Mouse (Mus musculus) megakaryocyte, embryonic 14.5 days (primary cell): ENCODE results near the gene Slc6a16. TPM values are rescaled to one million over a fixed set of nuclear protein-coding genes. Genes with fewer than 3 reads are reported as not detected.
A peak's percentile ranks its signal among the peaks of the same experiment; 100 is the strongest.

Experiments
- H3K27me3 ChIP-seq: replicated peaks from 2 replicates; pipeline ENCODE3; 2012; ENCODE audit warnings: inconsistent platforms
- H3K36me3 ChIP-seq: replicated peaks from 2 replicates; pipeline ENCODE3; 2012; ENCODE audit warnings: low read length, inconsistent platforms, mixed read lengths
- H3K4me1 ChIP-seq: 2 replicates; pipeline ENCODE4 v1.6.1; 2012; ENCODE audit warnings: inconsistent platforms
- H3K4me3 ChIP-seq: replicated peaks from 2 replicates; pipeline ENCODE3; 2012; ENCODE audit warnings: moderate library complexity, mild to moderate bottlenecking, inconsistent platforms
- H3K9me3 ChIP-seq: 2 replicates; pipeline ENCODE4 v1.6.1; 2012; ENCODE audit warnings: inconsistent platforms
- FLI1 ChIP-seq: IDR thresholded peaks from 2 replicates; pipeline ENCODE4 v1.6.1; 2012; ENCODE audit warnings: low read length, inconsistent platforms, mixed read lengths
- GATA1 ChIP-seq: IDR thresholded peaks from 3 replicates; pipeline ENCODE4 v1.6.1; 2012; ENCODE audit warnings: mixed read lengths, low read length, inconsistent platforms, borderline replicate concordance
- polyA plus RNA-seq: library from polyadenylated mRNA; stranded (reverse); fragments of >175 nt; gene quantifications from 2 replicates; pipeline ENCODE4 v1.2.3, GENCODE M21; 2012; ENCODE audit warnings: low replicate concordance; ENCODE audit not compliant: insufficient read depth

Gene Slc6a16
- polyA plus RNA-seq, 1 experiment = not detected

- no peaks in the 10 kb centered on the region for H3K9me3 ChIP-seq
- no peak for TF ChIP-seq GATA1
- no peak for TF ChIP-seq FLI1
- H3K27me3 ChIP-seq = peaks cover 88% of the 10 kb centered on the region
- no peak overlapping the region for H3K4me3 ChIP-seq
- peaks cover 49% of the 10 kb centered on the region for H3K4me1 ChIP-seq
- H3K36me3 ChIP-seq = no peaks in the 10 kb centered on the region
Observed at GRCm38 (mm10) chr7:45198435-45198834, 42.5 kb upstream of the Slc6a16 start.

DNA sequence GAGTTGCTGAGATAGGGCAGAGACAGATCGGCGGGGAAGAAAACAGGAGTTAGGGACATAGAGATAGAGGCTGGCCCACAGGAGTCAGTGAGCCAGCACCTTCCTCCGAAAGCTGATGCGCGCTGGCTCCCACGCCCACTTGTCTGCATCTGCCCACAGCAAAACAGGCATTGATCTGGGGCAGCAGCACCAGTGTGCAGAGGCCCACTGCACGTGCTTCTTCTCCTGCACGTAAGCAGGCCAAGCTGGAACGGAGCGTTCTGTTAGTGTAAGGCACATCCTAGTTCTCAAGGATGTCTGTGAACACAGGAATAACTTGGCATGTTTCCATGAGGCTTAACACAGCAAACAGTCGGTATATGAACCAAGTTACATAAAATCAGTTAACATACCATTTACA is 41.9 kb upstream of the Slc6a16 start:
- no peak overlapping the region for H3K4me3 ChIP-seq
- peaks cover 88% of the 10 kb centered on the region for H3K27me3 ChIP-seq
- no peaks in the 10 kb centered on the region for H3K9me3 ChIP-seq
- no peak for TF ChIP-seq FLI1
- no peak for TF ChIP-seq GATA1
- no peaks in the 10 kb centered on the region for H3K36me3 ChIP-seq
- H3K4me1 ChIP-seq = peaks cover 44% of the 10 kb centered on the region

DNA sequence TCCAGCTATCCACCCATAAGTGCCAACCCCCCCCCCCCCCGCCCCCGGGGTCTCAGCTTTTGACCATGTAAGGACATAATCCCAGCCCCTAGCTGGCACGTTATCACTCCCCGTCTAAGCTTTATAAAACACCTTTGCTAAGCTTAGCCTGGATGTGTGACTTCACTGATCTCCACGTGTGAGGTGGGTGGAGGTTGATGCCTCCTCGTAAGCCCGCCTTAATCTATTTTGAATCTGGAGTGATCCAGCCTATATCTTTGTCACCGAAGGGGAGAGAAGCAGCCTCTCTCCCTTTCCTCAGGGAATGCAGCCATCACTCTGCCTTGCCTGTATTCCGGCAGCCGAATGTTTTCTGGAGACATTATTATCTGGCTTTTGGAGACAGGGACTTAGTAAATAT is 38.2 kb upstream of the Slc6a16 start:
- Histone ChIP-seq H3K4me3 (no peak overlapping the region), H3K9me3 (no peaks in the 10 kb centered on the region), H3K4me1 (peaks cover 31% of the 10 kb centered on the region), H3K36me3 (no peaks in the 10 kb centered on the region), H3K27me3 (peaks cover 76% of the 10 kb centered on the region)
- TF ChIP-seq GATA1 (no peak), FLI1 (no peak)

DNA sequence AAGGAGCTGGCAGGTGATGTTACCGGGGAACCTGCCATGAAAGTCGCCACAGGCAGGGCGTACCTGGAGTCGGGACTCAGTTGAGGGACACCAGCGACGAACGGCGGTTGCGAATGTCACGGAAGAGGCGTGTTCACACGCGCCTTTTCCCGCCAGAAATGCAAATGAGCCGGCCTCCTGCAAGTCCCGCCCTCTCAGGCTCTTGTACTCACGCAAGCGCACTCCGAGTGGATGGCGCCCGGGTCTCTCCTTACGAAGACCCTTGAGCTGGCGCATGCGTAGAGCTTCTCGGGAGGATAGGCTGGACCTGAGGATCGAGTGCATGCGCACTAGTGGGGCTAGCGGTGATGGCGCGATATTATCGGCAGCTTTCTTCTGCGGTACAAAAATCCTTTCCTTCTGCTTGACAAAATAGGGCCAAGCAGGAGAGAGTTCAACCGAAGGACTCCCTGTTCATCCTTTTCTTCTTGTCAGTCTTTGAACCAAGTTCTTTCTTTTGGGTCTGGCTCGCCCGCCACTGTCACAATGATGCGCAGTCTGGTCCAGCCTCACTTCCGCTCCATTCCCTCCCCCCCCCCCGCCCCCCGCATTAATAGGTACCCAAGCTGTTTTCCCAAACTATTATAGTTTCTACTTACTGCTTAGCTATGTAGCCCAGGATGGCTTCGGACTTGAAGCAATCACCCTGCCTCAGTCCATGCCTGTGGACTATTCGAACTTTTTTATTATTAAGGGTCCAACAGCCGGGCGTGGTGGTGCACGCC is 36.3 kb upstream of the Slc6a16 start, which contains the start of gene Ccdc155:
Ccdc155 (minus strand) TSS at position 513 of the 764 bp plus-strand sequence.
- Histone ChIP-seq H3K36me3 (no peaks in the 10 kb centered on the region), H3K4me1 (peaks cover 17% of the 10 kb centered on the region), H3K9me3 (0 out of 2 replicates have a peak, but pooled peaks cover 5% of the 10 kb centered on the region), H3K4me3 (peak within 1 kb of the TSS; percentile 90), H3K27me3 (peaks cover 73% of the 10 kb centered on the region)
- TF ChIP-seq GATA1 (no peak), FLI1 (no peak)

- Histone ChIP-seq H3K27me3 (peaks cover 73% of the 10 kb centered on the region), H3K9me3 (0 out of 2 replicates have a peak, but pooled peaks cover 7% of the 10 kb centered on the region), H3K4me3 (no peak overlapping the region), H3K4me1 (peaks cover 30% of the 10 kb centered on the region), H3K36me3 (no peaks in the 10 kb centered on the region)
- TF ChIP-seq FLI1 (no peak), GATA1 (no peak)
Observed at GRCm38 (mm10) chr7:45208260-45208659, 32.6 kb upstream of the Slc6a16 start.

DNA sequence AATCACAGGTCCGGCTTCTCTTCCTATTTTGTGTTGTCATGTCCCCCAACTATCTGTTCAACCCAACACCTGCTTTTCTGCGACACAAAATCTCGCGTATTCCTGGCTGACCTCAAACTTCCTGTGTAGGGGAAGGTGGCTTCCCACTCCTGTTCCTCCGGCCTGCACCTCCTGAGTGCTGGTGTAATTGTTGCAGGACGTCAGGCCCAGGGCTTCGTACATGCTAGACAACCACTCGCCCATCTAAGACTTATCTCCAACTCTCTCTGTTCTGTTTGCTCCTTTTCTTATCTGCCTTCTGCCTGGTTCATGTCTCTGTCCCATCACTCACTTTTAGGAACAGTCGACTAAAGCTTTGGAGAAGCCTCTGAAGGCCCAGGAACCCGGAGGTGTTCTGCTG is 29.8 kb upstream of the Slc6a16 start:
- Histone ChIP-seq H3K27me3 (peaks cover 69% of the 10 kb centered on the region), H3K36me3 (no peaks in the 10 kb centered on the region), H3K4me3 (no peak overlapping the region), H3K4me1 (peaks cover 20% of the 10 kb centered on the region), H3K9me3 (peaks cover 9% of the 10 kb centered on the region; the same call in 1 of the 2 replicates)
- TF ChIP-seq FLI1 (no peak), GATA1 (no peak)

GRCm38 (mm10) chr7:45211851-45212251 is 29.0 kb upstream of the Slc6a16 start, which contains the start of gene Dkkl1:
Dkkl1 (minus strand) TSS chr7:45212147.
- H3K27me3 ChIP-seq = peaks cover 73% of the 10 kb centered on the region
- peaks cover 28% of the 10 kb centered on the region for H3K4me1 ChIP-seq
- peak within 1 kb of the TSS; percentile 85 for H3K4me3 ChIP-seq
- TF ChIP-seq GATA1 = no peak
- no peak for TF ChIP-seq FLI1
- no peaks in the 10 kb centered on the region for H3K36me3 ChIP-seq
- peaks cover 9% of the 10 kb centered on the region; the same call in 1 of the 2 replicates for H3K9me3 ChIP-seq

GRCm38 (mm10) chr7:45212356-45212755 is 28.5 kb upstream of the Slc6a16 start:
- Histone ChIP-seq H3K4me3 (peak overlapping the region; percentile 50), H3K36me3 (no peaks in the 10 kb centered on the region), H3K4me1 (peaks cover 32% of the 10 kb centered on the region), H3K9me3 (peaks cover 9% of the 10 kb centered on the region; the same call in 1 of the 2 replicates), H3K27me3 (peaks cover 76% of the 10 kb centered on the region)
- no peak for TF ChIP-seq GATA1
- no peak for TF ChIP-seq FLI1

GRCm38 (mm10) chr7:45213708-45214107 is 27.2 kb upstream of the Slc6a16 start:
- Histone ChIP-seq H3K4me1 (peaks cover 33% of the 10 kb centered on the region), H3K4me3 (no peak overlapping the region), H3K9me3 (peaks cover 6% of the 10 kb centered on the region; the same call in 1 of the 2 replicates), H3K27me3 (peaks cover 77% of the 10 kb centered on the region), H3K36me3 (no peaks in the 10 kb centered on the region)
- TF ChIP-seq FLI1 (no peak), GATA1 (no peak)

GRCm38 (mm10) chr7:45215673-45216441 is 25.0 kb upstream of the Slc6a16 start, which contains the start of gene Tead2:
Tead2 (plus strand) TSS chr7:45215753.
- H3K9me3 ChIP-seq = peaks cover 3% of the 10 kb centered on the region; the same call in 1 of the 2 replicates
- H3K36me3 ChIP-seq = no peaks in the 10 kb centered on the region
- peak within 1 kb of the TSS; percentile 15 for H3K4me3 ChIP-seq
- peaks cover 59% of the 10 kb centered on the region for H3K27me3 ChIP-seq
- peaks cover 54% of the 10 kb centered on the region for H3K4me1 ChIP-seq
- TF ChIP-seq FLI1 = no peak
- no peak for TF ChIP-seq GATA1
